Mouse (Mus musculus) frontal cortex, adult (tissue): Measurements from ENCODE around the gene Eif2a.
"Not testable (repeated sequence)": the region's sequence is repeated elsewhere in the genome, so short reads cannot be mapped to it uniquely, and the experiment has no call there.

Source experiments
- ATAC-seq: cut with Nextera tagmentation; 2 replicates; pipeline ENCODE4 v1.9.2; 2017; ENCODE audit warnings: mild to moderate bottlenecking, moderate library complexity, mixed read lengths; ENCODE audit not compliant: low TSS enrichment

The Eif2a gene

DNA sequence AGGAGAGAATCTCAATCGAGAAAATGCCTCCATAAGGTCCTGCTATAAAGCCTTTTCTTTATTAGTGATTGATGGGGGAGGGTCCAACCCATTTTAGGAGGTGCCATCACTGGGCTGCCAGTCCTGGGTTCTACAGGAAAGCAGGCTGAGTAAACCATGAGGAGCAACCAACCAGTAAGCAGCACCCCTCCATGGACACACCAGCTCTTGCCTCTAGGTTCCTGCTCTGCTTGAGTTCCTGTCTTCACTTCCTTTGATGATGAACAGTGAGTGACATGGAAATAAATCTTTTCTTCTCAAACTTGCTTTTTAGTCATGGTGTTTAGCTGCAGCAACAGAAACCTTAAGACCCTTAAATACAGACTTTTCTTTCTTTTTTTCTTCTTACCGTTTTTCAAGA, 4.3 kb upstream of the Eif2a start:
- no peak for ATAC-seq

DNA sequence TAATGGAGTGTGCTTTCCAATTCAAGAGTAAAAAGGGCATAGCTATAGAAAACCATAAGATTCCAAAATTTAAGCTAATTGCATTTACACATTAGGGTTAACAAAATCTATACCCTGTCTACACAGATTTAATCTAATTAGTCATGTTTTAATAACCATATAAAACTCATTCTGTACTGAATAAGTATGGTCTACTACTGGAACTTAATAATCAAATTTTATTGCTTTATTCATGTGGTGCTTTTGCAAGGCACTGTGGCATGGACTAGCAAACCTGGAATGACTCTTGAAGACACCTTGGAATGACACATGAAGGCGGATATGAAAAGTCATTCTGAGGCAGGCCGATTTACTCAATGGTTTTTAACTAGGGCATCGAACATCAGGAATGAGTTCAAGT, 2.2 kb upstream of the Eif2a start:
- no peak for ATAC-seq

DNA sequence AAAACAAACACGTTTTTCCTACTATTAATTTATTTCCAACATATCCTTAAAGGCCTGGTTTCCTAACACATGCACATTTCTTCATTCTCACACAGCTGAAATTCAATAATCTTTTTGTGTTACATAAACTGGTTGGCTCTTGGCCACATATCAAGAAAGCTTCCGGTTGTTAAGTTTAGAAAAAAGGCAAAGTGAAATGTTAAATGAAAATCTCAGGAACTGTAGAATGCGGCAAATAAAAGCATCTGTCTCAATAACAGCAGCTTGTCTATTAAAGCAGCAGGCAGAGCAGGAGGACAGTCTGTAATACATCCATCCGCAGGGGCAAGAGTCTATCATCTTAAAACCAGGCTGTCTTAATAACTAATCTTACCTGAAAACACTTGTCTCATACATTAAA, 1.4 kb upstream of the Eif2a start:
- no peak for ATAC-seq

DNA sequence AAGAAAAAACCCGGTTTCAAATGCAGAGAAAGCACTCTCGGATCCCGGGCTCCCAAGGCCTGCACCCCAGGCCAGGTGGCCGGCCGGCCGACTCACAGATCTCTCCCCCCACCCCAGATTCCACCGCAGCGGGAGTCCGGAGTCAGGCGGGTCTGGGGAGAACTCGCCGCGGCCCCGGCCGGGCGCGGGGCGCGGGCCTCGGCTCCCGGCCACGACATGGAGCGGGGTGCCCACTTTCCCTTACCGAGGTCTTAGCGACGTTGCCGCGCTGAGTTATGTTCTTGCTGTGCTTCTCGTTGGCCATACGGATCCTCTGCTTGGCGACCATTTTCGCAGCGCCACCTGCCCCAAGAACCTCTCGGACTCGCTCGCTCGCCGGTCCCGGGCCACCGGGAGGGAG, 455 bp upstream of the Eif2a start:
- ATAC-seq, result no peak; the same call in 1 of the 2 replicates

DNA sequence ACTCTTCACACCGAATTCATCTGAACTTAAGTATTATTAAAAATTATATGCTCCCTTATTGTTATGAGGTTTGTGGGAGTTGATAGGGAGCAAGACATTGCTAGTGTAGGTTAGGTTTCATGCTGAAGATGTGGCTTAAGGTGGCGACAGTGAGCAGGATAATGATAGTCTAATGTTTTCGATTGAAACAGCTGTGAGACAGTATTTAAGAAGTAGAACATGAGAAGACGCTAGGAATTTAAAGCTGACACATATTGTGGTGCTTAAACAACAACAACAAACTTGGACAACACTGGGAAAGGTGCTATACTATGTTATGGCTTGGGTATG, 752 bp downstream of the Eif2a start:
- no peak for ATAC-seq

DNA sequence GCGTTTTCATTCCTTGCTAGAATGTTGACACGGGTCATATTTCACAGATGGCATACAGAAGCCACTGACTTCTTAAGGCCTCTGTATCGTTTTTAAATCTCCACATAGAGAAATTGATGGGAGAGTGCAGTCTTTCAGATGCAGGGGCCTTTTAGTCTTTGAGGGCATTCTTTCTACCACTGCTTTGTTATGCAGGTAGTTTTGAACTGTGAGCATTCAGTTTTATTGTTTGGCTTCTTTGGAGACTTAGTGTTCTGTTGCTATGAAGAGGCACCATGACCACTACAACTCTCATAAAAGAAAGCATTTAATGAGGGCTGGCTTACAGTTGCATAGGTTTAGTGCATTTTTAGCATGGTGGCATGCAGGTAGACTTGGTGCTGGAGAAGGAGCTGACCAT, 11.0 kb downstream of the Eif2a start:
- no peak for ATAC-seq

DNA sequence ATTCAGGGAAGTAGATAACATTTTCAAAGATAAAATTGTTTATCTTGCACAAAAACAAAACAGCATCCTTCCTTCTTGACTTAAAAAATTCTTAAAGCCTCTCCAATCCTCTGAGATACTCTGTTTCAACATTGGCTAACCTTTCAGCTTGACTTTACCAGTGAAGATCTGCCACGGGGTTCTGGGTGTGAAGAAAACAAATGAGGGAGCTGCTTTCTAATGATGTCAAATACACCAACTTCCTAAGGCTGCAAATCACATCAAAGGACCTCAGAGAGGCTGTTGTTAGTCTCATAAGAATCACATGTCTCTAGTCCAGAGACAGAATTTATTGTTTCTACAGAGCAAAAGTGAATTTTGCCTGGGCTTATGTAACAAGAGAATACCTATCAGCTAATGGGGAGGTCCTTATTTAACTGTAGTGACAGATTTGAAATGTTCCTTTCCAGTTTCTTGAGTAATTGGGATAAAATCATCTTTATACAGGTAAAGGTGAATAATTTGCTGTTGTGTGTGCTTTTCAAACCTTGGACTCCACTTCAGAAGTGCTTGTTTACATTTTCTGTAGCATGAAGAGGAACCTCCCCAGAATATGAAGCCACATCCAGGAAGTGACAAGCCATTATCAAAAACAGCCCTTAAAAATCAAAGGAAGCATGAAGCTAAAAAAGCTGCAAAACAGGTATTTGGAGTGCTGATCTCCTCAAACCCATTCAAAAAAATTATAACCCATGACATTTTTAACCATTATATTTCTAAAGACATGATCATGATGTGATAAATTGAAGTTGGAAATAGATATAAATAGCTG, 26.6 kb downstream of the Eif2a start:
- ATAC-seq, result no peak

DNA sequence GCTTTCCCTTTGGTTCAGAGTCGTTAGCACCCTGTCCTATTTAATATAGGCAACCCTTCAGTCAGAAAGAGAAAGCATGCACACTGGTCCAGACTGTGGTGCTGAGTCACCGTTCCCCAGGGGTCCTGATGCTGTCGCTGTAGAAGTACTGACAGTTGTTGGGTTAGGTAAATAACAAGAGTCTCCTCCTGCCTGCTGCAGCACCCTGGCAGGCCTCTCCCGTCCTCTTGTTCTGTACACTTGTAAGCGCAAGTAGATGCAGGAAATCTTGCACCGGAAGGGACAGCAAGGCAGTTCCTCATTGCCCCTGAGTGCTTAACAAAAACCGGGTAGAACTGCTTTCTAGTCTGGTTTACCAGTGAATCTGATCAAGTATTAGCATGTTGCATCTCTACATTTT, 31.0 kb downstream of the Eif2a start:
- no peak for ATAC-seq

DNA sequence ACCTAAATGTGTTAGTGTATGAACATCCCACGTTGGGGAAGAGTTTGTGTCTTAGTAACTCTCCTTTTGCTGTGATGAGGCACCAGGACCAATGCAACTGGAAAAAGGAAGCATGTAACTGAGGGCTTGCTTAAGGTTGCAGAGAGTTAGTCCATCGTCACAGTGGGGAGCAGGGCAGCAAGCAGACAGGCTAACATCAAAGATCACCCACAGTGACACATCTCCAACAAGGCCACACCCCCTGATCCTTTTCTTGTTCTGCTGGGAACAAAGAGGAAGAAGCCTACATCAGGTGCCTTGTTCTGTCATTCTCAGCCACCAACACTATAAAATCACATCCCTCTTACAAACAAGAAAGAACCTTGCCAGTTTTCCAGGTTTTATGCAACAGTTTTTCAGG, 34.3 kb downstream of the Eif2a start:
- ATAC-seq, result no peak

DNA sequence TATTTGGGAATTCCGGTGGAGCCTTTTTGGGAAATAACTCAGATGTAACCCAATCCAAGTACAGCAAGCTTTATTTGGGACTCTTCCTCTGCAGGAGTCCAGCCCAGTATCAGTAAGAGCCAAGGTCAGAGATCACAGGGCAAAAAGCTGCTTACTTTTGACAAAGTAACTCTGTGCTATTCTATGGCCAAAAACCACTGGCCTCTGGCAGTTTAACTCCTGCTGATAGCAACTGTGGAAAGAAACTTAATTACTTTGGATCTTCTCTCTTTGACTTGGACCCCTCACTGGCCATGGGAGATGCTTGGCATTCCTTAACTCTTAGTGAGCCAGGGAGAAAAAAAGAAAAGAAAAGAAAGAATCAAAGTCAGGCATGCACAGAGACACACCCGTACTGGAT, 35.8 kb downstream of the Eif2a start:
- no peak for ATAC-seq

DNA sequence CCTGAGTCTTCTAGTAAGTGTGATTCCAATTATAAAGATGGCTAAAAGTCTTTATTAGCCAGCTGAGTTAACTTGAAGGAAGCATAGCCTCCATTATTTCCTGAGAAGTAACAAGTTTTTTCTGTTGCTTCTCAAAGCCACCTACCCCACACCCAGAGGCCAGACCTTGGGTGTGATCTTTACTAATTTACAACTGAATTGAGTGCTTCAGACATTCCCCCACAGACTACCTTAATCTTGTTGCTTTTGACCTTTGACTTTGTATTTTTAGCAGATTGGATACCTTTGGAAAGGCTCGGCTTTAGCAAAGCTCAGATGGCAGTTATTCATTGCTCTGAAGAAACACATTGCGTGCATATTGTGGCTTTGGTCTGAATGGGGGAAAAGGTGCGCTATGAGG, 45.2 kb downstream of the Eif2a start:
- no peak for ATAC-seq

DNA sequence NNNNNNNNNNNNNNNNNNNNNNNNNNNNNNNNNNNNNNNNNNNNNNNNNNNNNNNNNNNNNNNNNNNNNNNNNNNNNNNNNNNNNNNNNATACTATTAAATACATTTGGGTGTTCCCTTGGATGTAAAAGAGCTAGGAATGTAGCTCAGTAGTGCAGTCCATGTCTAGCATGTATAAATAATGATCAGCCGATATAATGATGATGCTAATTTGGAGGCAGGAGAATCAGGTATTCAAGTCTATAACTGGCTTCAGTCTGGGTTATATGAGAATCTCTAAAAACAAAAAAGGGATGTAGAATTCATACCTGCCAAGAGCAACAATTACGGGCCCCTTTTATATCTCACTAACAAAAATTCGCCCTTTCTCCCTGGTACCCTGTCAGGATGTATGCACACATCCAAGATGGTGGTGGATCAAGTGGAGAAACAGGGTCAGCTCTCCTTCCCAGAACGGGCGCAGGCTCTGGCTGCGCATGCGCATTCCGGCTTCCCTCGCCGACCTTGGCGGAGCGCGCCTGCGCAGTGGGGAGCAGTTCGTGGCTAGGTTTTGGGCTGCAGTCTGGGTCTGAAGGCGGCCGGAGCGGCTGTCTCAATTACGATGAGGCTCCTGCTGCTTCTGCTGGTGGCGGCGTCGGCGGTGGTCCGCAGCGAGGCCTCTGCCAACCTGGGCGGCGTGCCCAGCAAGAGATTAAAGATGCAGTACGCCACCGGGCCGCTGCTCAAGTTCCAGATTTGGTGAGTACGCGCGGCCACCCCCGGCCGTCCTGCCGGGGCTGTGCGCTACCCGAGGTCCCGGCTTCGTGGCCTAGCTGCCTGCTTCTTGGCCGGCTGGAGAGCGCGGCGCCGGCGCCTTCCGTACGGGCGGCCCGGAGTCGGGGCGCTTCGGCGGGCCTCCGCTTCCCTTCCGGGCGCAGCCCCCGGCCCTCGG, 50.8 kb downstream of the Eif2a start, which contains the start of gene Selenot:
TSS of gene Selenot (plus strand) at position 500 of the 930 bp plus-strand sequence.
- peak; percentile 93 for ATAC-seq

DNA sequence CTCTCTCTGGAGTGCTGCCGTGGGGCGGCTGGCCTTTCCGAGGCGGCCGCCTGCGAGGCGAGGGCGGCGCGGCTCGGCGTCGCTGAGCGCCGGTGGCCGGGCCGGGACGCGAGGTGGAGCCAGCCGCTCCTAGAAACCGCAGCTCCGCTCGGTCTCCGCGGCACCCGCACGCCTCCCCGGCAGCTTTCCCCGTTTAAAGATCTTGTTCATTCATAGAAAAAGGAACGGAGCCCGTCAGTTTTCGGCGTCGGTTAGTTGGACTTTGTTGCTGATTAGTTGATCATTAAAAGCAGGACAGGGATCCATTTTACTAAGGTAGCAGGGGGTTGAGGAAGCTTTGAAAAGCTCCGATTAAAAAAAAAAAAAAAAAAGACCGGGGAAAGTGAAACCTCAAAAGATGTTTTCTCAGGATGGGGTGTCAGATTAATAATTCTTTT, 51.5 kb downstream of the Eif2a start:
- peak; percentile 84 for ATAC-seq

DNA sequence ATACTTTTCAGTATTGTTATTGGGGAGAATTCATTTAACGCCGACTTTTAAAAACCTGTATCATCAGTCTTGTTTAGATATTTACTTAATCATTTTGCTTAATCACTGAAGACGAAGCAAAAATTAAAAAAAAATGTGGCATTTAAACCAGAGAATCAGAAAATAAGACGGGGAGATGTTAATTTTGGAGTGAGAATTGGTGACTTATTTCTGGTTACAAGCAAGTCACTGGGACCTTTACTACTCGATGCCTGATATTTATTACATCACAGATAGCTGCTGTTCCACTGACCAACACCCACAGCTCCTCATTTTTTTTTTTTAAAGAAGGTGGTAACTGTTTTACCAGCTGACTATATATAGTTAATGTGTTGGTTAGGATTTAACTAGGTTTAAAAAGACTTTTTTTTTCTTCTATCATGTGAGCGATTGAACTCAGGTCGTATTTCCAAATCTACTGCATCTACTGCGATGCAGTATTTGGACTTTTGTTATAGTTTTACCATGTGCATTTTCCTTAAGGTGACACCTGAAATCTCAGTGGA, 52.0 kb downstream of the Eif2a start:
- no peak for ATAC-seq

DNA sequence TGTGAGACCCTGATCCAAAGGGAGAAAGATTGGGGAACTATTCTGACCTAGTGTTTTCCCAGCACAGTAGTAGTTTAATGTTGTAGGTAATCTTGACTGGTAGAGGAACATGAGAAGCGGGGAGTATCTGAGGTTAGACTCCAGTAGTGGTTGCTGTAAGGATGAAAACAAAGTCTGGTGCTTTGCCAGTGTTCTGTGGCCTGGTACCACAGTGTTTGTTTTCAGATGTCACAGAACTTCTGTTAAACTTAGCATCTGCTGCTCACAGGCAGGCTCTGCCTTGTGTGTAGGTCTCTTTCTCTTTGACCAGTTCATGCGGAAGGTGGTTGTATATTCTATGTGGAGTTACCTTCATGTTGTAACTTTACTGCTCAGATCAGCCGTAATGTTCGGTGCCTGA, 55.9 kb downstream of the Eif2a start:
- ATAC-seq, result no peak

DNA sequence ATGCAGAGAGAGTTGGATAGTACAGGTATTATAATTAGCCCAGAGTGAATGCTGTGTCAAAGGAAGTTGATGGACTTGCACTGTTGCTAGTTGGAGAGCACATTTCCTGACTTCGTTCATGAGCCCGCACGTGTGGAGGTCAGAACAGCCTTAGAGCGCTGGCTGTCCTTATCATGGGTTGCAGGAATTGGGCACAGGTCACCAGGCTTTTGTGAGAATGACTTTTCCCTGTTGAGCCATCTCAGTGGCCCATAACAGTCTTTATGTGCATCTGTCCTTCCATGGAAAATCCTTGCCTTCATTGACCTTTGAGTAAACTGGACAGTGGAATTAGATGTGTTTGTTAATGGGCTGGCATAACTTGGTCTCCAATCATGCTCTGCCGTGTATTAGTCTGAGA, 56.7 kb downstream of the Eif2a start:
- ATAC-seq, result no peak

DNA sequence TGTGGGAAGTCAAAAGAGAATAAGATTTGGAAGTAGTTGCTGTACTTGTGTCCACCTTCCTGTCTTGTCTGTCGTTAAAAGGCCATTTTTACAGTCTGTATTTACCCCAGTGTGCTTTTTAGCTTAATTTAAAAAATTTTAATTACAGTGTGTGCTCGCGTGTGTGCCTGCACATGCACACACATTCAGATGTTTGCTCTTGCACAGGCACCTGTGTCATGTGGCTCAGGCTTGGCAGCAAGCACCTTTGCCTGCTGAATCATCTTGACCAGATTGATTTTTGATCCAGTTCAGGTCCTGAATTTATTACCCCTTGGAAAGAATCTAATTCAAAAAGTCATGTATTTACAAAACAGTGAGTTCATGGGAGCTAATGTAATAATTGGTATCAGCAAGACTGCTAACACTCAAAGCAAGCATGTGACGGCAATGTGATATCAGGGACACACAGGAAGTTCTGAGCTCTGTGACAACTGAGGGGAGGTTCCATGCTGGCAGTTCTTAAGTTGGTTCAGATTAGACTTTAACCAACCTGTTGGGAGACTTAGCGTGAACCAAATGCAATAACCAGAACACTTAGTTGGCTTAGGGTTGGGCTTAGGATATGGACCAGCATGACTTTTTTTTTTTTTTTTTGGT, 57.3 kb downstream of the Eif2a start:
- ATAC-seq, result no peak

DNA sequence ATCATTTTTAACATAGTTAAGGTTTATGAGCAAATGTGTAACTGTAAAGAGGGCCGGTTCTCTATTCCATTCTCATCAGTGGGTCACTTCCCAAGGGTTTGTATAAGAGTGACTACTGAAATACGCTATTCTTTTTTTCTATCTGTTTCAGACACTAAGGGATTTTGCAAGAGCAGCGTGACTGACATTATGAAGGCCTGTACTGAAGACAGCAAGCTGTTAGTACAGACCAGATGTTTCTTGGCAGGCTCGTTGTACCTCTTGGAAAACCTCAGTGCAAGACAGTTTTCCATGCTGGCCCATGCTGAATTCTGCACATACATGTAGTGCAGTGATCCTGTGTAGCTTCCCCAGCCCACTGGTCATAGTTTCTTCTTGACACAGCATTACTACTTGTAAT, 64.9 kb downstream of the Eif2a start:
- ATAC-seq, result not testable (repeated sequence)

DNA sequence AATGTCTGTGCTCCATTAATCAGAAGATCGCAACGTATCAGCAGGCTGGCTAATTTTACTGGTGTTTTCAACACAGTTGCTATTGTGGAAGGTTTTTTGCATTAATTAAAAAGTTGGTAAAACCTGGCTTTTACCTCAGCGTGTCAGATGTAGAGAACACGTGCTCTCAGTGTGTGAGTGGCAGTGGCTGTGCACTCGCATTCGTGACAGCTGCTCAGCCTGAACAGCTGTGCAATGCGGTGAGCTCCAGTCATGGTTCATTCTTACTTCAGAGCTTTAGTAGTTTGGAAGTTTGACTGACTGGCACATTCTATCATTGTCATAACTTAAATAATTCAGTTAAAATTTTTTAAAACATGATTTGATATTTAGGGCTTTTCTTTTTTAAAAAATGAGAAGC, 67.0 kb downstream of the Eif2a start:
- not testable (repeated sequence) for ATAC-seq

DNA sequence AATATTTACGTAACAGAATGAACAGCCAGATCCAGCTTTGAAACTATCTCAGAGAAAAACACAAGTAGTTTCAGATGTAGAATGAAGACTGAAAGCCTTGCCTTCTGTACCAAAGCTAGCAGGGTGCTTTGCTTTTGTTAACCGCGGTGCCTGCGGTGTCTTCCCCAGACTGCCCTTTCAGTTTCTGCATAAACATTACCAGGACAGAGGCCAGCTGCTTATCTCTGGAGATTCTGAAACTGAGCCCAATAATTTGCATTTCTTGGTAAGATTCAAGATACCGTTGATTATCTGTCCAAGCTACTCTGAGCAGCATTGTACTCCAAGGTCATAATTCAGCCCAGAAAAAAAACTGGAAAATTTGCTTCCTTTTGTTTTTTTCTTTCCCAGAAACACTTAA, 68.0 kb downstream of the Eif2a start:
- no peak for ATAC-seq
